Mouse (Mus musculus) cortical plate, adult 2 months (tissue): Measurements from ENCODE around the gene Hoxb13.

Source experiments
- CTCF ChIP-seq: fragments of 200-500 bp; IDR thresholded peaks from 2 replicates; pipeline ENCODE4 v1.5.1; 2011; ENCODE audit warnings: mild to moderate bottlenecking, control low read depth, low read length; ENCODE audit not compliant: insufficient read depth; ENCODE audit errors: extremely low read depth
- POLR2A ChIP-seq: fragments of 200-500 bp; IDR thresholded peaks from 2 replicates; pipeline ENCODE4 v1.6.1; 2011; ENCODE audit warnings: mild to moderate bottlenecking, low read length, control low read depth; ENCODE audit not compliant: insufficient read depth; ENCODE audit errors: extremely low read depth

- TF ChIP-seq CTCF (peak; percentile 49; the same call in 1 of the 2 replicates), POLR2A (no peak)
Observed at GRCm38 (mm10) chr11:96234906-96235305, 40.8 kb downstream of the Hoxb13 start.
